Mouse (Mus musculus): Measurements from ENCODE around the gene Gabarapl2.
A peak's percentile ranks its signal among the peaks of the same experiment; 100 is the strongest.
"Not testable (repeated sequence)": the region's sequence is repeated elsewhere in the genome, so short reads cannot be mapped to it uniquely, and the experiment has no call there.

Gabarapl2 gene

GRCm38 (mm10) chr8:111934201-111934600 lies 6.3 kb upstream of the Gabarapl2 start:
- DNase-seq (ENCODE audit: low read depth in 1 of 2, low spot score in 2 of 2), result no peak

- DNase-seq (ENCODE audit: low read depth in 1 of 2, low spot score in 2 of 2), result no peak
Observed at GRCm38 (mm10) chr8:111937184-111937583, 3.3 kb upstream of the Gabarapl2 start.

GRCm38 (mm10) chr8:111938076-111938985 lies 2.2 kb upstream of the Gabarapl2 start:
- DNase-seq (ENCODE audit: low read depth in 1 of 2, low spot score in 2 of 2), result not testable (repeated sequence)

GRCm38 (mm10) chr8:111939516-111940142 lies 874 bp upstream of the Gabarapl2 start:
- peak in 1 of 2 experiments; percentile 14 for DNase-seq (ENCODE audit: low read depth in 1 of 2, low spot score in 2 of 2)

GRCm38 (mm10) chr8:111941101-111941454 lies 575 bp downstream of the Gabarapl2 start:
- peak in 1 of 2 experiments; percentile 9 for DNase-seq (ENCODE audit: low read depth in 1 of 2, low spot score in 2 of 2)

- DNase-seq (ENCODE audit: low read depth in 1 of 2, low spot score in 2 of 2), result no peak
Observed at GRCm38 (mm10) chr8:111943544-111943943, 3.0 kb downstream of the Gabarapl2 start.

GRCm38 (mm10) chr8:111947144-111947543 lies 6.6 kb downstream of the Gabarapl2 start:
- no peak for DNase-seq (ENCODE audit: low read depth in 1 of 2, low spot score in 2 of 2)

- no peak for DNase-seq (ENCODE audit: low read depth in 1 of 2, low spot score in 2 of 2)
Observed at GRCm38 (mm10) chr8:111947954-111948353, 7.5 kb downstream of the Gabarapl2 start.

GRCm38 (mm10) chr8:111950846-111951245 lies 10.3 kb downstream of the Gabarapl2 start:
- no peak for DNase-seq (ENCODE audit: low read depth in 1 of 2, low spot score in 2 of 2)

GRCm38 (mm10) chr8:111951317-111951716 lies 10.8 kb downstream of the Gabarapl2 start:
- no peak for DNase-seq (ENCODE audit: low read depth in 1 of 2, low spot score in 2 of 2)

GRCm38 (mm10) chr8:111951936-111952335 lies 11.4 kb downstream of the Gabarapl2 start:
- DNase-seq (ENCODE audit: low read depth in 1 of 2, low spot score in 2 of 2), result no peak

- DNase-seq (ENCODE audit: low read depth in 1 of 2, low spot score in 2 of 2), result no peak
Observed at GRCm38 (mm10) chr8:111954844-111955594, 14.5 kb downstream of the Gabarapl2 start.

GRCm38 (mm10) chr8:111955879-111956278 lies 15.4 kb downstream of the Gabarapl2 start:
- no peak for DNase-seq (ENCODE audit: low read depth in 1 of 2, low spot score in 2 of 2)

GRCm38 (mm10) chr8:111957231-111957630 lies 16.7 kb downstream of the Gabarapl2 start:
- DNase-seq (ENCODE audit: low read depth in 1 of 2, low spot score in 2 of 2), result no peak

GRCm38 (mm10) chr8:111960591-111961321 lies 20.3 kb downstream of the Gabarapl2 start:
- no peak for DNase-seq (ENCODE audit: low read depth in 1 of 2, low spot score in 2 of 2)

- DNase-seq (ENCODE audit: low read depth in 1 of 2, low spot score in 2 of 2), result no peak
Observed at GRCm38 (mm10) chr8:111961330-111961729, 20.8 kb downstream of the Gabarapl2 start.

- DNase-seq (ENCODE audit: low read depth in 1 of 2, low spot score in 2 of 2), result no peak
Observed at GRCm38 (mm10) chr8:111962589-111962988, 22.1 kb downstream of the Gabarapl2 start.

- no peak for DNase-seq (ENCODE audit: low read depth in 1 of 2, low spot score in 2 of 2)
Observed at GRCm38 (mm10) chr8:111963091-111963490, 22.6 kb downstream of the Gabarapl2 start.

- DNase-seq (ENCODE audit: low read depth in 1 of 2, low spot score in 2 of 2), result no peak
Observed at GRCm38 (mm10) chr8:111963546-111963945, 23.0 kb downstream of the Gabarapl2 start.

- DNase-seq (ENCODE audit: low read depth in 1 of 2, low spot score in 2 of 2), result no peak
Observed at GRCm38 (mm10) chr8:111964351-111964750, 23.8 kb downstream of the Gabarapl2 start.
